Mouse (Mus musculus): Measurements from ENCODE around the gene Cyb5rl.

DNA sequence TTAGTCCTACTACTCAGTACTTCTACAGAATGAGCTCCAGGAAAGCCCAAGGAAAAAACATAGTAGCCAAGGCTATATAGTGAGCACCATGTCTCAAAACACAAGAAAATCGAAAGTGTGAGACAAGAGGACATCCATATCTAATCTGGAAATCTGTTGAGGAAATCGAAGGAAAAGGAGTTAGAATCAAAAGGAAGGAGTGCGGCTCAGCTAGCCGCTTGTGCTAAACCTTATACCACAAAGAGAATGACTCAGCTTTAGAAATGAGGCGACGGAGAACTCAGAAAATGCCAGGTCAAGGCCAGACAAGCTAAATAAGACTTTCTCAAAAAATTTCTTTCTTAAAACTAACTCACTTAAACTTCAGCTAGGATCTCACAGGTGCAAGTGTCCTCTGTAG is 24.5 kb upstream of the Cyb5rl start:
- TF ChIP-seq POLR2A (IDR thresholded peaks at IDR 0.05; ENCODE audit: borderline replicate concordance, extremely low read depth, insufficient read depth, insufficient read length, poor library complexity, severe bottlenecking), result no peak
- no peak for TF ChIP-seq CTCF (IDR thresholded peaks at IDR 0.05; ENCODE audit: borderline replicate concordance, extremely low read depth, insufficient read depth, insufficient read length)
